ENCODE assay signal across 8 mouse cellular contexts in genomic region chr10:80147146-80147718, GRCm38 (mm10). TPM values are rescaled to one million over a fixed set of nuclear protein-coding genes. Genes with fewer than 3 reads are reported as not detected.
DNase-seq lines count a peak whose midpoint lies in the region; ATAC-seq lines count a peak whose summit lies in the region.

No protein-coding gene starts in this region.

- peak overlapping the region; percentile 65 for H3K4me2 ChIP-seq in forebrain, embryonic 11.5 days (ENCODE audit: low read depth, low read length, severe bottlenecking)
- H3K4me2 ChIP-seq in intestine, embryonic 15.5 days (replicated peaks), result peak overlapping the region; percentile 80
- peak overlapping the region; percentile 79 for H3K4me2 ChIP-seq in midbrain, embryonic 13.5 days (replicated peaks)

- ATAC-seq in megakaryocyte, adult 5-6 weeks (ENCODE audit: poor library complexity, severe bottlenecking), result no peak
- ATAC-seq in forebrain, embryonic 11.5 days (replicated peaks; ENCODE audit: low FRiP score), result no peak
- no peak for ATAC-seq in intestine, embryonic 15.5 days
- no peak for ATAC-seq in midbrain, embryonic 13.5 days

- H3K4me3 ChIP-seq in megakaryocyte, embryonic 14.5 days (replicated peaks), result peak overlapping the region; percentile 99
- H3K4me3 ChIP-seq in forebrain, embryonic 11.5 days (ENCODE audit: low read depth, low read length), result peak overlapping the region; percentile 99
- peak overlapping the region; percentile 90 for H3K4me3 ChIP-seq in intestine, embryonic 15.5 days (replicated peaks)
- peak overlapping the region; percentile 98 for H3K4me3 ChIP-seq in midbrain, embryonic 13.5 days (replicated peaks)

- peak overlapping the region; percentile 100 for H3K27ac ChIP-seq in forebrain, embryonic 11.5 days (ENCODE audit: low read depth, low read length)
- peak overlapping the region; percentile 96 for H3K27ac ChIP-seq in intestine, embryonic 15.5 days
- peak overlapping the region; percentile 100 for H3K27ac ChIP-seq in midbrain, embryonic 13.5 days

- 75% methylated on average over 5 of the region's 5 CpGs for WGBS in forebrain, embryonic 11.5 days
- 53% methylated on average over 5 of the region's 5 CpGs for WGBS in intestine, embryonic 15.5 days
- WGBS in midbrain, embryonic 13.5 days, result 72% methylated on average over 5 of the region's 5 CpGs

- peak overlapping the region; percentile 95; the same call in 1 of the 2 replicates for H3K9ac ChIP-seq in forebrain, embryonic 11.5 days (ENCODE audit: low read length)
- H3K9ac ChIP-seq in intestine, embryonic 15.5 days, result peak overlapping the region; percentile 77; the same call in 1 of the 2 replicates
- peak overlapping the region; percentile 98; the same call in 1 of the 2 replicates for H3K9ac ChIP-seq in midbrain, embryonic 13.5 days (replicated peaks)

- no peaks in the 10 kb centered on the region for H3K9me3 ChIP-seq in megakaryocyte, embryonic 14.5 days
- no peaks in the 10 kb centered on the region for H3K9me3 ChIP-seq in forebrain, embryonic 11.5 days (ENCODE audit: control insufficient read depth, low read length)
- no peaks in the 10 kb centered on the region for H3K9me3 ChIP-seq in intestine, embryonic 15.5 days
- no peaks in the 10 kb centered on the region for H3K9me3 ChIP-seq in midbrain, embryonic 13.5 days

- no peaks in the 10 kb centered on the region for H3K27me3 ChIP-seq in megakaryocyte, embryonic 14.5 days (replicated peaks)
- H3K27me3 ChIP-seq in forebrain, embryonic 11.5 days (ENCODE audit: control insufficient read depth, insufficient read depth, low read length), result no peaks in the 10 kb centered on the region
- H3K27me3 ChIP-seq in intestine, embryonic 15.5 days (replicated peaks), result no peaks in the 10 kb centered on the region
- H3K27me3 ChIP-seq in midbrain, embryonic 13.5 days, result no peaks in the 10 kb centered on the region

- peaks cover 68% of the 10 kb centered on the region for H3K36me3 ChIP-seq in megakaryocyte, embryonic 14.5 days (replicated peaks; ENCODE audit: low read length)
- H3K36me3 ChIP-seq in forebrain, embryonic 11.5 days (ENCODE audit: control insufficient read depth, insufficient read depth, low read length), result peaks cover 7% of the 10 kb centered on the region
- peaks cover 24% of the 10 kb centered on the region for H3K36me3 ChIP-seq in intestine, embryonic 15.5 days
- peaks cover 44% of the 10 kb centered on the region for H3K36me3 ChIP-seq in midbrain, embryonic 13.5 days

- peak; percentile 61 for DNase-seq in forebrain, embryonic 11.5 days (ENCODE audit: low spot score)
- no peak for DNase-seq in embryo, embryonic 10 days (ENCODE audit: low spot score)
- DNase-seq in layer of hippocampus, adult 9-10 months (ENCODE audit: low spot score), result no peak
- no peak for DNase-seq in right cerebral cortex, postnatal 36 days (ENCODE audit: low spot score in 2 of 2)

- H3K4me1 ChIP-seq in megakaryocyte, embryonic 14.5 days, result peaks cover 72% of the 10 kb centered on the region
- H3K4me1 ChIP-seq in forebrain, embryonic 11.5 days (replicated peaks; ENCODE audit: control insufficient read depth, insufficient read depth, low read length), result peaks cover 16% of the 10 kb centered on the region
- H3K4me1 ChIP-seq in intestine, embryonic 15.5 days (replicated peaks), result peaks cover 53% of the 10 kb centered on the region
- peaks cover 57% of the 10 kb centered on the region for H3K4me1 ChIP-seq in midbrain, embryonic 13.5 days (replicated peaks)

RNA-seq across cellular contexts. Expression of gene Midn, which starts 0.8 kb away (rescaled TPM):
- 171 and 203 TPM in 2 replicates for polyA plus RNA-seq in megakaryocyte, embryonic 14.5 days (2012; ENCODE audit: insufficient read depth, low replicate concordance)
- total RNA-seq in megakaryocyte, adult 5-6 weeks (2015), result 29.5 and 29.6 TPM in 2 replicates
- total RNA-seq in megakaryocyte, adult 5-6 weeks (2017), result 22.4 and 36.1 TPM in 2 replicates
- polyA plus RNA-seq in forebrain, embryonic 11.5 days (2014; fragmentation: Nextera tagmentation; extraction: Ambion mirVana), result 58.3 and 66.4 TPM in 2 replicates
- polyA plus RNA-seq in intestine, embryonic 15.5 days (2015; fragmentation: Nextera tagmentation; extraction: Ambion mirVana), result 14.1 and 16.1 TPM in 2 replicates
- polyA plus RNA-seq in midbrain, embryonic 13.5 days (2015; fragmentation: Nextera tagmentation; extraction: Ambion mirVana), result 35.9 and 40.6 TPM in 2 replicates

RNA-seq across cellular contexts. Expression of gene Cbarp, which starts 6.6 kb away (rescaled TPM):
- 4.8 and 11.7 TPM in 2 replicates for polyA plus RNA-seq in megakaryocyte, embryonic 14.5 days (2012; ENCODE audit: insufficient read depth, low replicate concordance)
- total RNA-seq in megakaryocyte, adult 5-6 weeks (2015), result 1.6 and 2.2 TPM in 2 replicates
- total RNA-seq in megakaryocyte, adult 5-6 weeks (2017), result 1.4 TPM in 1 of 2 replicates, not detected in the other
- polyA plus RNA-seq in forebrain, embryonic 11.5 days (2014; fragmentation: Nextera tagmentation; extraction: Ambion mirVana), result 10.4 and 15.0 TPM in 2 replicates
- polyA plus RNA-seq in intestine, embryonic 15.5 days (2015; fragmentation: Nextera tagmentation; extraction: Ambion mirVana), result 4.8 and 5.1 TPM in 2 replicates
- polyA plus RNA-seq in midbrain, embryonic 13.5 days (2015; fragmentation: Nextera tagmentation; extraction: Ambion mirVana), result 40.6 and 45.3 TPM in 2 replicates

RNA-seq across cellular contexts. Expression of gene Atp5d, which starts 8.8 kb away (rescaled TPM):
- 1,192 and 1,533 TPM in 2 replicates for polyA plus RNA-seq in megakaryocyte, embryonic 14.5 days (2012; ENCODE audit: insufficient read depth, low replicate concordance)
- total RNA-seq in megakaryocyte, adult 5-6 weeks (2015), result 161 and 162 TPM in 2 replicates
- 31.0 and 34.7 TPM in 2 replicates for total RNA-seq in megakaryocyte, adult 5-6 weeks (2017)
- polyA plus RNA-seq in forebrain, embryonic 11.5 days (2014; fragmentation: Nextera tagmentation; extraction: Ambion mirVana), result 401 and 414 TPM in 2 replicates
- 701 and 737 TPM in 2 replicates for polyA plus RNA-seq in intestine, embryonic 15.5 days (2015; fragmentation: Nextera tagmentation; extraction: Ambion mirVana)
- 391 and 394 TPM in 2 replicates for polyA plus RNA-seq in midbrain, embryonic 13.5 days (2015; fragmentation: Nextera tagmentation; extraction: Ambion mirVana)

RNA-seq across cellular contexts. Expression of gene Cirbp, which starts 18.6 kb away (rescaled TPM):
- 27.7 and 39.5 TPM in 2 replicates for polyA plus RNA-seq in megakaryocyte, embryonic 14.5 days (2012; ENCODE audit: insufficient read depth, low replicate concordance)
- 11.7 and 13.8 TPM in 2 replicates for total RNA-seq in megakaryocyte, adult 5-6 weeks (2015)
- total RNA-seq in megakaryocyte, adult 5-6 weeks (2017), result 29.3 and 32.1 TPM in 2 replicates
- 82.0 and 83.4 TPM in 2 replicates for polyA plus RNA-seq in forebrain, embryonic 11.5 days (2014; fragmentation: Nextera tagmentation; extraction: Ambion mirVana)
- polyA plus RNA-seq in intestine, embryonic 15.5 days (2015; fragmentation: Nextera tagmentation; extraction: Ambion mirVana), result 69.4 and 83.9 TPM in 2 replicates
- polyA plus RNA-seq in midbrain, embryonic 13.5 days (2015; fragmentation: Nextera tagmentation; extraction: Ambion mirVana), result 354 and 412 TPM in 2 replicates

RNA-seq across cellular contexts. Expression of gene 1600002K03Rik, which starts 25.5 kb away (rescaled TPM):
- polyA plus RNA-seq in megakaryocyte, embryonic 14.5 days (2012; ENCODE audit: insufficient read depth, low replicate concordance), result 3.0 and 7.7 TPM in 2 replicates
- total RNA-seq in megakaryocyte, adult 5-6 weeks (2015), result 19.3 and 21.0 TPM in 2 replicates
- 18.8 and 20.9 TPM in 2 replicates for total RNA-seq in megakaryocyte, adult 5-6 weeks (2017)
- 6.4 and 8.3 TPM in 2 replicates for polyA plus RNA-seq in forebrain, embryonic 11.5 days (2014; fragmentation: Nextera tagmentation; extraction: Ambion mirVana)
- polyA plus RNA-seq in intestine, embryonic 15.5 days (2015; fragmentation: Nextera tagmentation; extraction: Ambion mirVana), result 22.9 and 25.1 TPM in 2 replicates
- polyA plus RNA-seq in midbrain, embryonic 13.5 days (2015; fragmentation: Nextera tagmentation; extraction: Ambion mirVana), result 11.9 and 14.5 TPM in 2 replicates
